Mouse (Mus musculus): ENCODE measurements at regions not wholly inside any gene's neighbourhood (a gene's known extent, or its start where the extent isn't known, plus 50 kb on each side); places are given as distances from the start of the nearest gene placed in this dataset.

DNA sequence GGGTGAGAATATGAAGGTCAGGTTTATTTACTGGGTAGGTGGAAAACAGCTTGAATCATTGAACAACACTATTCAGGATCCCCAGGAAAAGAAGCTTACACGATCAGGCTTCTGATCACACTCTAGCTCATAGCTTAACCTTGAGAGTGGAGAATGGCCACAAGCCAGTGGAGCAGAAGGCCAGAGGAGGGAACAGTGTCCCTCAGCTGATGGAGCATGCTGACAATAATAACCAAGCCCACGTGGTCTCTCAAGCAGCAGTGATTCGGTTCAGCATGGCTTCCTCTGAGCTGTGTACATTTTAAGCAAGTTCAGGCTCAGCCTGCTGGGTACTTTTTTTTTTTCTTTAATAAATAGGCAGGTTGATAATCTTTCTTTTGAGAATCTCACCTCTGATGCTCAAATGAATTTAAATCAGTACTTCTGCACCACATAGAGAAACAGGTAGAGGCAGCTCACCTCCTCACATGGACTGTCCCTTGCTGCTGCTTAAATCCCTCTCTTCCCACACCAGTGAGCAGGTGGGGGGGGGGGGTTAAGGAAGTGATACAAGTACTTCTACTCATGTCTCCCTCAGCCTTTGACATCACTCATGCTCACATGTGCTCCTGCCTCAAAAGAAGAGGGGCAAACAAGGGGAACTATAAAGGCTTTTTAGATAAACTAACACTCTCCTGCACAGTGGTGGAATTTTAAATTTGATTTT, 298.2 kb downstream of the Ube2cbp start:
- TF ChIP-seq CTCF (IDR thresholded peaks at IDR 0.05; ENCODE audit: extremely low read depth, insufficient read depth, low read length), result no peak
- no peak for TF ChIP-seq POLR2A (IDR thresholded peaks at IDR 0.05; ENCODE audit: extremely low read depth, insufficient read depth, low read length)
